Mouse (Mus musculus) erythroblast, adult 5-6 weeks (primary cell): ENCODE data around the gene B3gnt3. TPM values are rescaled to one million over a fixed set of nuclear protein-coding genes. Genes with fewer than 3 reads are reported as not detected.
"Not testable (repeated sequence)": the region's sequence is repeated elsewhere in the genome, so short reads cannot be mapped to it uniquely, and the experiment has no call there.

Experiments used
- ATAC-seq: replicated peaks from 2 replicates; pipeline ENCODE4 v1.8.0; 2016; ENCODE audit warnings: moderate number of reproducible peaks, mild to moderate bottlenecking, moderate TSS enrichment, inconsistent platforms; ENCODE audit not compliant: poor library complexity, low FRiP score, severe bottlenecking
- total RNA-seq, 2 experiments: library from RNA; stranded (forward) in 1 of 2; stranded (reverse) in 1 of 2; fragments of 150-400 nt in 1 of 2; fragments of 200-764, 138-1000 nt in 1 of 2; gene quantifications; 2 replicates each; pipeline versions ENCODE4 v1.2.3 to v1.2.4; 2015 to 2017; ENCODE audit warnings: low replicate concordance in 2 of 2

B3gnt3 gene
- total RNA-seq, 2 experiments from 2014 or later: 6.1 to 12.9 TPM

DNA sequence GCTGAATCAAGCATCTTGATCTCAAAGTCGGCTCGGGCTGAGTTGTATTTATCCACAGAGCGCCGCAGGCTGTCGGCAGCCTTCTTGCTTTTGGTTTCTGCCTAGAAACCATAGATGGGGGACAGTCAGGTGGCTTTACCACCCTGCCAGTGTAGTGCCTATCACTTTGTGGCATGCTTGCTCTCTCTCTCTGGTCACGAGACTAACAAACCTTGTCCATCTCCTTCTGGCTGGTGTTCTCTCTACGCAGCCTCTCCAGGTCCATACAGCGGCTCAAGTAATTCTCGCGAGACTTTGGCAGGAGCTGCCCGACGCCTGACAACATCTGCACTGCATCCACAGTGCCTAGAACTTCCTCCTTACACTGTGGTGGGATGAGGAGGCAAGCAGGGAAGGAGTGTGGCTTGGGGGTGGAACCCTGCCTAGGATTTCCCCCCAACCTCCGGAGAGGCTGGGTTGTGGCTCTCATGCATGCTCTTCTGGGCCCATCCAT, 15.0 kb upstream of the B3gnt3 start:
- ATAC-seq: no peak

DNA sequence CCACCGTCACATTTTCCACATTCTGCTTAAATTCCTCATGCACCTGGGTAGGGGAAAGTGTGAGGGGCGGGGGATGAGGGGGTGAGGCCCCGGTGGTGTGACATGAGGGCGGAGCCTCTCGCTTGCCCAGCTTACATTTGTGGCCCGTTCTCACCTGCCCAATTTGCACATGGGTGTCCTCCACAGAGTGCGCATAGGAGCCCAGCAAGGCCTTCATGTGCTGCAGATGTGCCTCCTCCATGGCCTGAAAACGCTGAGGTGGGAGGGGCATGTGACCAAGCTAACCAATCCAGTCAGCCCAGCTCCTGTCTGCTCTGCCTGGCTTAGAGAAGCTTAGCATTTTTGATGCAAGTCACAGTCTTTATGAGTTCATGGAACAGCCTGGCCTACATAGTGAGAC, 13.9 kb upstream of the B3gnt3 start:
- no peak for ATAC-seq

DNA sequence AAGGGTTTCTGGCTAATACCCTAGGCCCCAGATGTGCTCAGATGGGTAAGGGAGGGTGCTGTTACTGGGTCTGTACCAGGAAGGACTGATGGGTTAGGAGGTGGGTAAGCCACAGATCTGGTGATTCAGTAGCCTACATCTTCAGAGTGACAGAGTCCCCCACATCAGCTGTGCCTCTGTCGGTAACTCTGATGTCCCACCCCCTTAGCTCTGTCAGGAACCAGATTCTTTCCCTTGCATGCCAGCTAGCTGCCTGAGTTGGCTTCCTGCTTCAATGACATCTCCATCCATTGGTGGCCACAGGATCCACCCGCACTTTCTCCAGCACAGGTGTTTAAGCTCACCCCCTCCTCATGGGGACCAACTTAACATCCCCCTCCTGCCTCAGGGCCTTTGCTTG, 10.0 kb upstream of the B3gnt3 start:
- ATAC-seq: no peak

DNA sequence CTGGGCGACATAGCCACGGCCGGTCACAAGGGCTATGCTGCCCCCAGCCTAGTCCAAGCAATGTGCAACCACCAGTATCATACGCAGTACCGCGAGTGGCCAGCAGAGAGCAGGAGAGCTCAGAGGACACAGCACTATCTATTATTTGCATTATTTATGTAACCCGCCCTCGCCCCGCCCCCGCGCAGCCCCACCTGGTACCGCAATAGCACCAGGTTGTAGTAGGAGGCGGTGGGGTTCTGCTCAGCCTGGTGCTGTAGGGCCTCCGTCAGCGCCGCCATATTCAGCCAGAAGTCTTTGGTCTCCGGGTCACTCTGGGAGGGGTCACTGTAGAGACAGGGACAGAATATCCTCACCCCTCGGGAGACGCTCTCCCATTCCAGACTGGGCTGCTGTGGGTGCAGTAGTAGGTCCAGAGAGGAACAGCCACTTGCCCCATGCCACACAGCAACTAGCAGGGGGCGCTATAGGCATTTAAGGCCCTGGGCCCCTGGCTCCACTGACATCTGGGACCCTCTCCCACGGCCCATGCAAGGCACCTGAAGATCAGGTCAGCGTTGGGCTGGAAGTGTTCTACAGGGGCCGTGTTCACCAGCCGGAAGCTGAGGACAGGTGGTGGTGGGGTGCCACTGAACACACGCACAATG, 8.3 kb upstream of the B3gnt3 start:
- peak; percentile 77 for ATAC-seq

DNA sequence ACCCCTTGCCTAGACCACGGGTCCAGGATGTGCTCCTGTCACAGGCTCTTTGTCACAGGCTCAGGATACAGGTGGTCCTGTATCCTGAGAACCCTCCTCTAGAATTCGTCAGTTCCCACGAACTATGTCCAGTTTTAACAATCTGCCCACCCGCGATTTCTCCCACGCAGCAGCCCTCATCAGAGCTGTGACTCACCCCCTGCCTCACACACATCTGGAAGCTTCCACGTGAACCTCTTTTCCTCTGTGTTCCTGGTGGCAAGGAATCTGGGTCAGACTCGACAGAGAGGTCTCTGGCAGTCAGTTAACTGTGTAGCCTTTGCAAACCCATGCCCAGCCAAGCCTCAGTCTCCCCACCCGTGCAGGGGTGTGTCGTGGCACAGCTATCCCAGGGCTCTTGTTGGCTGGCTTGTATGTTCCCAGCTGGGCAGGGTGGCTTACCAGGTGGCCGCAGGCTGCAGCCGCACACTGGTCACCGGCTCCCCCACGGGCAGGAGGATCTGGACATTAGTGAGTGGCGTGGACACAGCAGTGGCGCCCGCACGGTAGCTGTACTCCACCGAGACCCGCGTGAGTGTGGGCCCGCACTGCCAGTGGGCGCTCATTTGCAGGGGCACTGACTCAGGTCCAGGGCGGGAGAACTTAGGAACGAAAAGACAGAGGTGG, 7.7 kb upstream of the B3gnt3 start:
- ATAC-seq: peak; percentile 17

DNA sequence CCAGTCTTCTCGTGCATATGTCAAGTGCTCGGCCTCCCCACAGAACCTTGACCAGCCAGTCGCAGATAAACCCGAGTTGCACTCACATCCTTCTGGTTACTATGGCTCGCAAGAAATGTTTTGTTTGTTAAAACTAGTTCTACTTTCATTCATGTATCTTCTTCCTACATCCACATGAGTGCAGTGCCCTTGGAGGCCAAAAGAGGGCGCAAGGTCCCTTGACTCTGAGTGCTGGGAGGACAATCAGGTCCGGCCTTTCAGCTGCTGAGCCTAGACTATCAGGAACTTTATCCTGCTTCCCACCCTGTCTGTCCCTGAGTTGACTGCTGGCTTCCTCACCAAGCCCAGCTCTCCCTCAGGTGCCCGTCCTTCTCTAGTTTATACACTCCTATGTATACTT, 6.3 kb upstream of the B3gnt3 start:
- peak; percentile 67 for ATAC-seq

DNA sequence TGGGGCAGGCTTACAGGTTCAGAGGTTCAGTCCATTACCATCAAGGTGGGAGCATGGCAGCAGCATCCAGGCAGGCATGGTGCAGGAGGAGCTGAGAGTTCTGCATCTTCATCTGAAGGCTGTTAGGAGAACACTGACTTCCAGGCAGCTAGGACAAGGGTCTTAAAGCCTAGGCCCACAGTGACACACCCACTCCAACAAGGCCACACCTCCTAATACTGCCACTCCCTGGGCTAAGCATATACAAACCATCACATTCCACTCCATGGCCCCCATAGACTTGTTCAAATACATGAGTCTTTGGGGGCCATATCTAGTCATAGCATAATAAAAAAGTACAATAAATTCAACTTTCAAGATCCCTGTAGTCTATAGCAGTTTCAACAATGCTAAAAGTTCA, 1.8 kb upstream of the B3gnt3 start:
- ATAC-seq: not testable (repeated sequence)

DNA sequence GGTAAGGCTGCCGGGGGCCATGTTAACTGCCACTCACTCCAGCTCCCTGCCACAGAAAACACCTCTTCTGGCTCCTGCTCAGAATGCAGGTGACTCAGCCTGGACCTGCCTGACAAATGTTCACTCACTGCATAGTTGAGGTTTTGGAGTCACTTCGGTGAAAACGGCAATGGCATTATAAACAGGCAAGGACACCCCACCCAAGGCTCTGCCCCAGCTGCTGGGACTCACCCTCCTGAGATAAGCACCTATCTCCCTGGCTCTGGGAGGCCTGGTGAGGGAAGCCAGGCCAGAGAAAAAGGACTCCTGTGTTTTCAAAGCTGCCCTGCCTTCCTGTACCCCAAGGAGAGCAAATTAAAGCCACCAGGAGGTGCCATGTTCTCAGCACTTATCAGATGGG, 1.3 kb upstream of the B3gnt3 start:
- peak; percentile 94 for ATAC-seq

DNA sequence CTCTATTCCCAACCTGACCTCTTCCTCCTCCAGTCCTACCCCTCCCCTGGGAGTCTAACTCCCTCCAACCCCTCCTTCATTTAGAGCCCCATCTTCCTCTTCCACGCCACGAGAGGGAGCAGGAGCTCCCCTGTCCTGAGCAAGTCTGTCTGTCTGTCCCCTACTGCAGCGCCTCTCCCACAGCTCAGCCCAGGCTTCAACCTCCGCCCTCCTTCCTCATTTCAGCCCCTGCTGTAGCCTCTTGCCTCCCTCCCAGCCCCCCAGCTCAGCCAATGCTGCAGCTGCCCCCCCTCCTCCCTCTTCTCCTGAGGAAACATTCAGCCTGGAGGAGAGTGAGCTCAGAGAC, 471 bp upstream of the B3gnt3 start:
- peak; percentile 68 for ATAC-seq

DNA sequence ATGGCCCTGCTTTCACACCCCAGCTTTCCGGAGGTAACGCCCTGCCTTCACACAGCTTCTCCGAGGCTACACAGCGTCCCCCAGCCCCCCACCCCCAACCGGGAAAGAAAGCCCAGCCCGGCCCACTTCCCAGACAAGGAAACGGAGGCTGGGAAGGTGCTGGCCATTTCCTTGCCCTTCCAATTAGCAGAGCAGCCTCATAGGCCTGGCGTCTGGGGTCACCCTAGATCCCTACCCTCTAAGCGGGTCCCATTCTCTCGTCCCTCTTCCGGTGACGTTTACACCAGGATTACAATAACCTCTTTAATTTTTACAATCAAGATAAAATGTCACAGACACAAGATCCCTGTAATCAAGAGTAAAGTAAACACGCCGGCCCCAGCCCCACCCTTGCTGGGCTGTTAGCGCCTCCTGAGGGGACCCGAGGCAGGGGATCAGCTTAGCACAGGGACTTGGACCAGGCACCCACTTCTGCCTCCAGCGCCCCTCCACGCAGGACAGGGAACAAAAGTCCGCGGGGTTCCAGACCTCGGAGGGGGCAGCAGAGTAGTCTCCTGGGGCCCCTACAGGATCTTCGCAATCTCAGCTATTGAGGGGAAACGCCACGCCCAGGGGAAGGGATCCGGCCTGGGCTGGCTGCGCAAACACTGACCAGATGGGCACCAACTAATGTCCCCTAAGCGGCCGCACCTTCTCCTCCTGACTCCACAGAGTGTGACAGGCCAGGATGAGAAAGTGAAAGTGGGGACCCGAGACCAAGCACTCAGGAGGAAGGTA, 908 bp downstream of the B3gnt3 start:
- no peak for ATAC-seq

DNA sequence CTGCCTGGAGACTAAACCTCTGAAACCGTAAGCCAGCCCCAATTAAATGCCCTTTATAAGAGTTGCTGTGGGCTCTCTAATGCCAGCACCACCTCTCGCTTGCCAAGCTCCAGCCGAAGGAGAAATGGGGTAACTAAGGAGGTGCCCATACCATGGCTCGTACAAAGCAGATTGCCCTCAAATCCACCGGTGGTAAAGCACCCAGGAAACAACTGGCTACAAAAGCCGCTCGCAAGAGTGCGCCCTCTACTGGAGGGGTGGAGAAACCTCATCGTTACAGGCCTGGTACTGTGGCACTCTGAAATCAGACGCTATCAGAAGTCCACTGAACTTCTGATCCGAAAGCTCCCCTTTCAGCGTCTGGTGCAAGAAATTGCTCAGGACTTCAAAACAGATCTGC, 6.1 kb downstream of the B3gnt3 start:
- not testable (repeated sequence) for ATAC-seq

DNA sequence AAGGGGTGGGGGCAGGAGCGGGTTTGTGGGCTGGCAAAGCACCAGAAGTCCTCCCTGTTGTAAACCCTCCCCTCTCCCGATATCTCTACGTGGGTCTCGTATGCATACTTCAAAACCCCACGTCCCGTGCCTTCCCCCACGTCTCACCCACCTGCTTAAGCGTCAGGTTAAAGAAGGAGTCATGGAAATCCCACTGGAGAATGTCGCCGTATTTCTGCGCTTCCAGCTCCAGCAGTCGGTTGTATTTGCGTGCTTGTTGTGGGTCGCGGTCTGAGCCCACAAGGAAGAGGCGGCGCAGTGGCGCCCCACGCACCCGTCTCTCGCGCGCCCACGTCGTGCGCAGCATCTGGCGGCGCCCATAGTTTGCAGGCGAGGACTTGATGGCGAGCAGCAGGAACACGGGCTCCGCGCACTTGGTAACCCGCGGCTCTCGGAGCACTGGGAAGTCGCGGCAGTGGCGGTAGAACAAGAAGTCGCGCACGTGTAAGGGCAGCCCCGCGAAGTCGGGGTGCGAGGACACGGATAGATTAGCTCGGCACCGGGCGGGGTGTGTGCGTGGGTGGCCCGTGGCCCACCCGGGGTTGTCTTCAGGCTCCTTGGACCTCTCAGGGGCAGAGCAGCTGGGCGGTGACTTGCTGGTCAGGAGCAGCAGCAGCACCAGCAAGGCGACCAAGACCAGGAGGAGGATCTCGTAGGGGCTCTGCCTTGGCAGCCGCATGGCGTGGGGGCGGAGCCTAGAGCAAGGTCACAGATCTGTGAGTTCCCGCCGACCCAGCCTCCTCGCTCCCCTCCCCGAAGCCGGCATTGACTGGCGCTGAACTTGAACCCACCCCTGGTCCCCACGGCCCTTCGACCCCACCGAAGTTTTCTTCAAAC, 8.2 kb downstream of the B3gnt3 start:
- no peak for ATAC-seq

DNA sequence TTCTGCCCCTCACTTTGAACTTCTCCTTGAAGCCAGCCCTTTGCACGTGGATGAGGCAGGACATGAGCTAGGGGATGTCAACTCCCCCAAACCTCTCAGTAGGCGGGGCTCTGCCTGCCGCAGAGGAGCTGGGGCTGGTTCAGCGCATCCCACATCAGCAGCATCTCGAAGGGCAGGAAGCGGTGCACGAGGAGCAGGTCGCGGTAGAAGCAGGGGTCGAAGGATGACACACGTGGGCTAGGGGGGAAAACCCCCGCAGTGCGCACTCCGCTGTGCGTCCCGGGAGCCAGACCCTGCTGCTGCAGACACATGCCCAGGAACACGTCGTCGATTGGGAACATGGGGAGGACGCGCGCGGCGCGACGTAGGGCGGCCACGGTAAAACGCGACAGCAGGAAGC, 9.1 kb downstream of the B3gnt3 start:
- ATAC-seq: no peak

DNA sequence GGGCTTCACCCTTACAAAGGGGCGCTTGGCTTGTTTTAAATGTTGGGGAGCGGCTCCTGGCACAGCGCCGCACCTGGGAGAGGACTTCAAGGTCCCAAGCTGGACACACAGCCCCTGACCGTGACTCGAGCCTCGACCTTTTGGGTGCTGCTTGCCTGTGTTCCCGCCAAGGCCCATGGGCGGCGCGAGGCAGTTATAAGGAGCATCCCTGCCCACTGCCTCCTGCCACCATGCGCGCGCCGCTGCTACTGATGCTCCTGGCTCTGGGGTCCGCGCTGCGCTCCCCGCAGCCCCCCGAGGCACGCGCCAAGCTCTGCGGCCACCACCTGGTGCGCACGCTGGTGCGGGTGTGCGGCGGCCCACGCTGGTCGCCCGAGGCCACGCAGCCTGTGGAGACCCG, 12.6 kb downstream of the B3gnt3 start, which contains the start of gene Insl3:
Insl3 (plus strand) TSS at position 187 of the 400 bp plus-strand sequence.
- ATAC-seq: no peak

DNA sequence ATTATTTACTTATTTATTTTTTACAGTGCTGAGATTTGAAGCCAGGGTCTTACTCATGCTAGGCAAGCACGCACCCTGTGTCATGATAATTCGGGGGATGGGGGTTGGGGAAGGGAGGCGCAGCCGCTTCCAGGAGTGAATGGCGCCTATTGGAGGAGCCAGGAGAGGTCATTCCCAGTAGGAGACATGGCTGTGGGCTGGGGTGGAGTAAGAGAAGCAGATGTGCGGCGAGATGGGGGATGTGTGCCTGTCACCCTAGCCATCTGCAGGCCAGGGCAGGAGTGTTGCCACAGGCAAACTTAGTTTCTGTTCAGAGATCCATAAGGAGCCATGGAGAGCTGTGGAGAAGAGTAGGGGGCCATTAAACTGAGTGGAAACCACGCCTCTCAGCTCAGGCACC, 14.0 kb downstream of the B3gnt3 start:
- no peak for ATAC-seq

DNA sequence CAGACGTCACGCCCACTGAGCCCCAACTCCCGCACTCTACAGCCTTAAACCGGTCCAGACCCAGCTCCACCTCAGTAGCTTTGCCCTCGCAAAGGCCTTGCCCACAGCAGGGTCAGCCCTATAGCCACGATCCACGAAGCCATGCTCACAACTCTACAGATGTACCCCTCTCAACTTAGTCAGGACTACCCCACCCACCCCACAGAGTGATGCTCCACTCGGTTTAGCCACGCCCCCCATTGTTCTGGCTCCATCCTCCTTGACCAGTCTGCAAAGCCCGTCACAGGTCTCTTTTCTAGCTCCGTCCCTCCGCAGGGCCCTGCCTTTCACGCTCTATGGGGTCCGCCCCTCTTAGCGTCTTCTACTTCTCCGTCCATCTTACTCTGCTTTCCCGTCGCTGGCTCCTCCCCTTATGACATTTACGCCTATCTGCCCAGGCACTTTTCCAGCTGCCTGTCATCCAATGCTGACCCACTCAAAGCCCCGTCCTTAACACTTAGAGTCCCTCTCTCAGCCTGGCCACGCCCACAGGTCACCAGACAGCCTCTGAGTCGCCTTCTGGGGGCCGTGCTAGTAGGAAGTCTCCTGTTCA, 15.3 kb downstream of the B3gnt3 start:
- no peak for ATAC-seq

DNA sequence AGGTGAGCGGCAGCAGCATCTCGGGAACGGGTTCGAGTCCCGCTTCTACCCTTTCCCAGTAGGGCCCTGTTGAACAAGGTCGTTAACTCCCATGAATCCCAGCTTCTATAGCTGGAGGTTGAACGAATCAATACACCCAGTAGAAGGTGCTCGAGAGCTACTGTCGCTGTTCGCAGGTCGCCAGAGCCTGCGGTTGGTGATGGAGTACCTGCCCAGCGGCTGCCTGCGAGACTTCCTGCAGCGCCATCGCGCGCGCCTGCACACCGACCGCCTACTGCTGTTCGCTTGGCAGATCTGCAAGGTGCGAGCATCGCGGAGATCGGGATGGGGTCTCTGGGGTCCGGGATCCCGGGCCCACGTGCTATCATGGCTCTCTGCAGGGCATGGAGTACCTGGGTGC, 16.0 kb downstream of the B3gnt3 start:
- ATAC-seq: no peak

DNA sequence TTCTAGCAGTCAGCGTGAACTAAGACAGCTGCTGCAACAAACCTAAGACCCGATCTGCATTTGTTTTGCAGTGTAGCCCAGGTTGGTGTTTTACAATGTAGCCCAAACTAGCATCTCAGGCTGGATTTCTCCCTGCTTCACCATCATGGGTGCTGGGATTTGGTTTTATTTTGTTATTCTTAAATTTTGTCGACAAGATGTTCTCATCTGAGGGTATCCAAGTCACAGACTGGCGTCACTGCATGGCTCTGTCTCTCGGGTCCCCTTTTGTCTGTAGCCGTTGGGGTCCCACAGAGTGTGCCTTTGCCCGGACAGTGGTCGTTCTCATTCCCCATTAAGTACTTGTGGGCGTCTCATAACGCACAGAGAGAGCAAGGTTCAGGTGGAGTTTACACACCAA, 16.9 kb downstream of the B3gnt3 start:
- no peak for ATAC-seq

DNA sequence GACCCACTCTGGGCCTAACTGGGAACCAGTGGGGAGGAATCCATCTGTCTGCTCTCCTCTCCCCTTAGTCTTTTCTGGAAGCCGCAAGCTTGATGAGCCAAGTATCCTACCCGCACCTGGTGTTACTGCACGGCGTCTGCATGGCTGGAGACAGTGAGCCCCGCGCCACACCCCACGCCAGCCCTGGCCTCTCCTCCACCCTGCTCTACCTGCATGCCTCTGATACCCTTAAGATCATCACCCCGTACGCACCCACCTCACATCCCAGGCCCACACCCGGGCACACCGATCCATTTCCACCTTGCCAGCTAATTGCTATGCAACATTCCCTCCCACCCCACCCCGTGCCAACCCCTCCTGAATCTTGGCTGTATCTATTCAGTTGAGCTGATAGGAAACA, 18.8 kb downstream of the B3gnt3 start:
- ATAC-seq: no peak
